Mouse (Mus musculus) spleen, adult 2 months (tissue): Measurements from ENCODE around the gene Smad6.

Experiments used
- CTCF ChIP-seq: fragments of 200-500 bp; IDR thresholded peaks from 2 replicates; pipeline ENCODE4 v1.5.1; 2011; ENCODE audit warnings: mild to moderate bottlenecking, inconsistent platforms; ENCODE audit not compliant: insufficient read depth, insufficient read length, insufficient replicate concordance; ENCODE audit errors: extremely low read depth
- POLR2A ChIP-seq: fragments of 200-500 bp; IDR thresholded peaks from 2 replicates; pipeline ENCODE4 v1.6.1; 2011; ENCODE audit warnings: low read depth, low read length, inconsistent platforms

DNA sequence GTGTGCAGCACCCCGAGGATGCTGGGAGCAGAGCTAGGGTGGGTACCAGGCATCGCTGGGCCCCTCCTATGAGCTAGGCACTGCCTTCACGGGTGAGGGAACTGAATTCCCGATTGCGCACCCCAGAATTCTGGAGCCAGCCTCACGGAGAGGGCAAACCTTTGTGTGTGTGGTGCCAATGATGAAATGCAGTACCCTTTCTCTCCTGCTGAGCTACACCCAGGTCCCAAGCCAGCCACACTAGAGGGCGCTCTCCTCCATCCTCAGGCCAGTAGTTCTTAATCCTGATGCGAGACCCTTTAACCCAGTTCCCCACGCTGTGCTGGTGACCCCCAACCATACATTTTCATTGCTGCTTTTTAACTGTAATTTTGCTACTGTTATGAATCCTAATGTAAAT is 65.8 kb downstream of the Smad6 start:
- TF ChIP-seq POLR2A (no peak), CTCF (peak; percentile 76; the same call in 1 of the 2 replicates)
